Mouse (Mus musculus): Measurements from ENCODE around the gene Snf8. TPM values are rescaled to one million over a fixed set of nuclear protein-coding genes. Genes with fewer than 3 reads are reported as not detected.

The Snf8 gene
- polyA plus RNA-seq, 1 experiment = 90.5 TPM

DNA sequence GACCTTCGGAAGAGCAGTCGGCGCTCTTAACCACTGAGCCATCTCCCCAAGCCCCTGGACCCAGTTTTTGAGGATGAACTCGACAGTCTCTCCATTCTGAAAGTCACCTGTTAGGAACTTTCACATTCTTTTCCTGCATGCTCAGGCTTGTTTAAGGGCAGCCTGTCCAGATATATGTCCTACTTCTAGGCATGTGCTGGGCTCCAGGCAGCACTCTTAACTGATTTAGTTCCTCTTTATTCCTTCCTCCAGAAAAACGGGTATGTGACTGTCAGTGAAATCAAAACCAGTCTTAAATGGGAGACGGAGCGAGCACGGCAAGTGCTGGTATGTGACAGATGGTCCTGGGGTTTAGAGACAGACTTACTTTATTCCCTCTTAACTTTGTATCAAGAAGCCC lies 11.3 kb downstream of the Snf8 start:
- Histone ChIP-seq H3K4me3 (ENCODE audit: insufficient read depth, low read depth, low read length) (no peak overlapping the region), H3K27ac (replicated peaks; ENCODE audit: low read depth, low read length) (no peak overlapping the region), H3K4me1 (ENCODE audit: control insufficient read depth, insufficient read depth, insufficient read length, low read length) (no peaks in the 10 kb centered on the region)

DNA sequence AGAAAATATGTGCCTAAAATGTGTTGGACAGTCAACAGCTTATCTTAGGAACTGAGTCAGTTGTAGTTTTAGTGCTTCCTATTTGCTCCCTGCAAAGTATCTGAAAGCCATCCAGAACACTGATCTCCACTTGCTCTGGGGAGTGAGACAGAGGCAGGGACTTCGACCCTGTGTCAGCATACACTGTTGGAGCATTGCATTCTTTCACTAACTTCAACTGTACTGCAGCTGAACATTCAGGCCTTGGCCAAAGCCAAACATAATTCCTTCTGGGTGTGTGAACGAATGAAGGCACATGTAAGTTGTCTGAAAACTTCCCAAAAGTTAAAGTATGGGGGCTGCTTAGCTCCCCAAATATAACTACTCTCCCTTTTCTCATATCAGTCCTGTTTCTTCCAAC lies 12.1 kb downstream of the Snf8 start:
- no peak overlapping the region for H3K4me3 ChIP-seq (ENCODE audit: insufficient read depth, low read depth, low read length)
- no peak overlapping the region for H3K27ac ChIP-seq (replicated peaks; ENCODE audit: low read depth, low read length)
- no peaks in the 10 kb centered on the region for H3K4me1 ChIP-seq (ENCODE audit: control insufficient read depth, insufficient read depth, insufficient read length, low read length)

DNA sequence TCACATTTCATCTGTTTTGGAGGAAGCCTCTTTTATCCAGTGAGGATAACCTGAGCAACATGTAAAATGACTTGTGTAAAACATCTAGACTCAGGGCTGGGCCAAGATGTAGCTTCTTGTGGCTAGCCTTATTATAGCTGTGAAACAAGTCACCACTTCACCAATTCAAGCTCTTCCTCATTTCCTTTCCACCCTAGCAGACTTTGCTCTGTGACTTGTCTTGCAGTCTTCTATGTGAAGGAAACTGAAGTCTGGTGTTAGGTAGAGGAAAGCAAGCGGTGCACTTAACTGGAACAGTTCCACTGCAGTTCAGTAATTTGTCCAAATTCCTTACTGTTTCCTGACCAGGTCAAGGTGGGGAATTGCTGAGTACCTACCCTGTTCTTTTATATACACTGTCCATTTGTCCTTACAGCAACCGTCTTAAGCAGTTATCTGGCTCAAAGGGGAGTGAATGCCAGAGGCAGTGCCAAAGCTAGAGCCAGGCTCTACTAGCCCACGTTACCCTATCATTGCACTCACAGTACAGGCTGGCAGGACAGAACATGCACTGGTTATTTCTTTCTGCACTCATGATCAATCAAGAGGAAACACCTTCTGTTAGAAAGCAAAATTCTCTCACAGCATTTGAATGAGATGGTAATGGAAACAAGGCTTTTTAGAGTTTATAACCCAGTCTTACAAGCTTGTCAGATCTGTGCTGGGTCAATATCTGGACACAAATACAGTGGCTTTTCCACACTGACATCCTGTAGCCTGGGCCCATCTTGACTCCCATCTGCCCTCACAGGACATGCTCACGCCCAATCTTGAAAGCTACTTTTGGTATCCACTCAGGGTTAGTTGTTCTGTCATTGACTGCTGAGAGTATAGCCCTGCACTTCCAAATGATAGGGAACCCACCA lies 13.0 kb downstream of the Snf8 start:
- H3K27ac ChIP-seq (replicated peaks; ENCODE audit: low read depth, low read length) = no peak overlapping the region
- no peaks in the 10 kb centered on the region for H3K4me1 ChIP-seq (ENCODE audit: control insufficient read depth, insufficient read depth, insufficient read length, low read length)
- H3K4me3 ChIP-seq (ENCODE audit: insufficient read depth, low read depth, low read length) = no peak overlapping the region

DNA sequence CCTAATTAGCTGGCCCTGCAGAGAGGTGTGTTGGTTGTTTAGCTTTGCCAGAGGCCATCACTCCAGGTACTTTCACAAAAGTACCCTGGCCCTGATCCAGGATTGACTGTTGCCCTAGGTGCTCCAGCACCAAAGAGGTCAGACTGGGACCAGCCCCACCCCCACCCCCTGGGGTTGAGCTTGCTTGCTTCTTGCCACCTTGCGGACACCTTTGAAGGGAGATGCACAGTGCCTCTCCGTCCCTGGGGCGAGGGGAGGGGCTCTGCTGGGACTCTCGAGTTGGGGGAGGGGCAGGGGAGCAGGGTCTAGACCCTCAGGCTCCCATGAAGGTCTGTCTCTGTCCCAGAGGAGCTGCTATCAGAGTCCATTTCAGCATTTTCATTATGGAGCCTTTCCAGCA lies 15.3 kb downstream of the Snf8 start:
- Histone ChIP-seq H3K27ac (replicated peaks; ENCODE audit: low read depth, low read length) (no peak overlapping the region), H3K4me1 (ENCODE audit: control insufficient read depth, insufficient read depth, insufficient read length, low read length) (no peaks in the 10 kb centered on the region), H3K4me3 (ENCODE audit: insufficient read depth, low read depth, low read length) (no peak overlapping the region)

DNA sequence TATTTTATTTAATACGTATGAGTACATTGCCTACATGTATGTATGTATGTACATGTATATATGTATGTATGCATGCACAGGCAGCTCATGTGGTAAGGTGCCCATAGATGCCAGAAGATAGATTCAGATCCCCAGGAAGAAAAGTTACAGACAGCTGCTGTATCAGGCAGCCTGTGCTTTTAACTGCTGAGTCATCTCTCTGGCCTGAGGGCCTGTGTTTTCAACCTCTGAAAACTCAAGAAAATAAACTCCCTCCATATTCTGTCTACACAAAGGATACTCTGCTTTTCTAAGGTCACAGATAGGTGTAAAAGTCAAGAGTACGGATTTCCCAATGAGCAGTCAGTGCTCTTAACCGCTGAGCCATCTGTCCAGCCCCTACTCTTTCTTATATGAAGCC lies 16.2 kb downstream of the Snf8 start:
- Histone ChIP-seq H3K27ac (replicated peaks; ENCODE audit: low read depth, low read length) (no peak overlapping the region), H3K4me1 (ENCODE audit: control insufficient read depth, insufficient read depth, insufficient read length, low read length) (no peaks in the 10 kb centered on the region)

DNA sequence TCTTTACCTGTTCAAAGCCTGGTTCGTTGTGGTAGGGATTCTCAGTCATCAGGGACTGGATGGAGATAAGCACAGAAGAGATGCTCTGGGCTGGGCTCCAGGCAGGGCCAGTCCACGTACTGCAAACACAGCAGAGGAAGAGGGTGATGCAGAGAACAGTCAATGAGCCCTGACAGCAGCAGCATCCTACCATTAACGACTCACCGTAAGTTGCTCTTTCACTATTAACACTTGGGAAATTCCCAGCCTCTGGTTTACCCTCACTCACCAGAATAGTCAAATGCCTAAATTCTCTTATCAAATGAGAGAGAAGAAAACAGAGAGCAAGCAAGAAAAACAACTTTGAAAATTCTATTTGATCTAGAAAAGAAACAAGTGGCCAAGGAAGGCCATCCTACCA lies 23.6 kb downstream of the Snf8 start:
- no peak overlapping the region for H3K27ac ChIP-seq (replicated peaks; ENCODE audit: low read depth, low read length)
- H3K4me3 ChIP-seq (ENCODE audit: insufficient read depth, low read depth, low read length) = no peak overlapping the region
- no peaks in the 10 kb centered on the region for H3K4me1 ChIP-seq (ENCODE audit: control insufficient read depth, insufficient read depth, insufficient read length, low read length)

More for the DNA sequence above, 16.2 kb downstream of the Snf8 start:
- H3K4me3 ChIP-seq (ENCODE audit: insufficient read depth, low read depth, low read length) = no peak overlapping the region

GRCm38 (mm10) chr11:96064521-96065214 lies 30.0 kb downstream of the Snf8 start:
- Histone ChIP-seq H3K4me1 (ENCODE audit: control insufficient read depth, insufficient read depth, insufficient read length, low read length) (0 out of 2 replicates have a peak, but pooled peaks cover 3% of the 10 kb centered on the region), H3K4me3 (ENCODE audit: insufficient read depth, low read depth, low read length) (peak overlapping the region; percentile 72), H3K27ac (replicated peaks; ENCODE audit: low read depth, low read length) (peak overlapping the region; percentile 72)

- peak within 1 kb of the TSS; percentile 72 for H3K27ac ChIP-seq (replicated peaks; ENCODE audit: low read depth, low read length)
- H3K4me3 ChIP-seq (ENCODE audit: insufficient read depth, low read depth, low read length) = peak within 1 kb of the TSS; percentile 72
- H3K4me1 ChIP-seq (ENCODE audit: control insufficient read depth, insufficient read depth, insufficient read length, low read length) = 0 out of 2 replicates have a peak, but pooled peaks cover 3% of the 10 kb centered on the region
Measured at GRCm38 (mm10) chr11:96065215-96065911, 30.7 kb downstream of the Snf8 start, which contains the start of gene Ube2z. TSS of gene Ube2z (minus strand) at chr11:96065388.

GRCm38 (mm10) chr11:96068231-96068630 lies 33.5 kb downstream of the Snf8 start:
- H3K4me3 ChIP-seq (ENCODE audit: insufficient read depth, low read depth, low read length) = no peak overlapping the region
- 0 out of 2 replicates have a peak overlapping the region, but pooled peaks have one; percentile 12 for H3K27ac ChIP-seq (replicated peaks; ENCODE audit: low read depth, low read length)
- H3K4me1 ChIP-seq (ENCODE audit: control insufficient read depth, insufficient read depth, insufficient read length, low read length) = 0 out of 2 replicates have a peak, but pooled peaks cover 3% of the 10 kb centered on the region

- no peak overlapping the region for H3K27ac ChIP-seq (replicated peaks; ENCODE audit: low read depth, low read length)
- no peak overlapping the region for H3K4me3 ChIP-seq (ENCODE audit: insufficient read depth, low read depth, low read length)
- H3K4me1 ChIP-seq (ENCODE audit: control insufficient read depth, insufficient read depth, insufficient read length, low read length) = peaks cover 3% of the 10 kb centered on the region; the same call in 1 of the 2 replicates
Measured at GRCm38 (mm10) chr11:96070353-96070752, 35.7 kb downstream of the Snf8 start.

GRCm38 (mm10) chr11:96071013-96071412 lies 36.3 kb downstream of the Snf8 start:
- H3K27ac ChIP-seq (replicated peaks; ENCODE audit: low read depth, low read length) = no peak overlapping the region
- peaks cover 3% of the 10 kb centered on the region; the same call in 1 of the 2 replicates for H3K4me1 ChIP-seq (ENCODE audit: control insufficient read depth, insufficient read depth, insufficient read length, low read length)
- H3K4me3 ChIP-seq (ENCODE audit: insufficient read depth, low read depth, low read length) = no peak overlapping the region

- peaks cover 3% of the 10 kb centered on the region; the same call in 1 of the 2 replicates for H3K4me1 ChIP-seq (ENCODE audit: control insufficient read depth, insufficient read depth, insufficient read length, low read length)
- no peak overlapping the region for H3K27ac ChIP-seq (replicated peaks; ENCODE audit: low read depth, low read length)
- no peak overlapping the region for H3K4me3 ChIP-seq (ENCODE audit: insufficient read depth, low read depth, low read length)
Measured at GRCm38 (mm10) chr11:96073295-96073993, 38.8 kb downstream of the Snf8 start.

- Histone ChIP-seq H3K27ac (replicated peaks; ENCODE audit: low read depth, low read length) (no peak overlapping the region), H3K4me1 (ENCODE audit: control insufficient read depth, insufficient read depth, insufficient read length, low read length) (peaks cover 3% of the 10 kb centered on the region; the same call in 1 of the 2 replicates), H3K4me3 (ENCODE audit: insufficient read depth, low read depth, low read length) (peak overlapping the region; percentile 65)
Measured at GRCm38 (mm10) chr11:96074351-96075176, 39.9 kb downstream of the Snf8 start.

GRCm38 (mm10) chr11:96075177-96075508 lies 40.5 kb downstream of the Snf8 start:
- H3K4me1 ChIP-seq (ENCODE audit: control insufficient read depth, insufficient read depth, insufficient read length, low read length) = peaks cover 3% of the 10 kb centered on the region; the same call in 1 of the 2 replicates
- peak overlapping the region; percentile 65 for H3K4me3 ChIP-seq (ENCODE audit: insufficient read depth, low read depth, low read length)
- no peak overlapping the region for H3K27ac ChIP-seq (replicated peaks; ENCODE audit: low read depth, low read length)

All from brown adipose tissue, adult 24 weeks (tissue).